Mouse (Mus musculus) intestine, embryonic 14.5 days (tissue): ENCODE data around the gene Ccn6. TPM values are rescaled to one million over a fixed set of nuclear protein-coding genes. Genes with fewer than 3 reads are reported as not detected.

Source experiments
- ATAC-seq: fragments of 200-750 bp; cut with Nextera tagmentation; replicated peaks from 2 replicates; pipeline ENCODE4 v1.8.0; 2017; ENCODE audit warnings: low read depth, moderate number of reproducible peaks, moderate TSS enrichment, moderate library complexity; ENCODE audit not compliant: low FRiP score, low TSS enrichment
- DNase-seq: peaks from one replicate; pipeline ENCODE4 v3.0.0-alpha.2; 2018; ENCODE audit warnings: low spot score
- H3K27ac ChIP-seq: fragments of 300-500 bp; sonication (generic); 2 replicates; pipeline ENCODE4 v1.5.1; 2014; ENCODE audit warnings: low read depth, mild to moderate bottlenecking, control low read depth
- H3K27me3 ChIP-seq: fragments of 300-500 bp; sonication (generic); replicated peaks from 2 replicates; pipeline ENCODE4 v1.6.1; 2014; ENCODE audit warnings: low read length, control low read depth; ENCODE audit not compliant: control insufficient read depth, insufficient read depth
- H3K36me3 ChIP-seq: fragments of 300-500 bp; sonication (generic); 2 replicates; pipeline ENCODE4 v1.6.1; 2014; ENCODE audit warnings: low read length, control low read depth; ENCODE audit not compliant: control insufficient read depth, insufficient read depth
- H3K4me1 ChIP-seq: fragments of 300-500 bp; sonication (generic); replicated peaks from 2 replicates; pipeline ENCODE4 v1.6.1; 2014; ENCODE audit warnings: low read length, control low read depth, mixed read lengths; ENCODE audit not compliant: control insufficient read depth, insufficient read depth
- H3K4me2 ChIP-seq: fragments of 300-500 bp; sonication (generic); 2 replicates; pipeline ENCODE4 v1.6.1; 2014; ENCODE audit warnings: low read length
- H3K4me3 ChIP-seq: fragments of 300-500 bp; sonication (generic); 2 replicates; pipeline ENCODE4 v1.5.1; 2014; ENCODE audit warnings: low read depth, low read length, control low read depth, mixed read lengths
- H3K9ac ChIP-seq: fragments of 300-500 bp; sonication (generic); 2 replicates; pipeline ENCODE4 v1.6.1; 2014; ENCODE audit warnings: mild to moderate bottlenecking, low read length
- H3K9me3 ChIP-seq: fragments of 300-500 bp; sonication (generic); 2 replicates; pipeline ENCODE4 v1.6.1; 2016; ENCODE audit warnings: low read length, control low read depth; ENCODE audit not compliant: control insufficient read depth
- WGBS: fragments of 180-500 bp; shearing (Covaris S2); extraction: QIAGEN DNeasy Blood & Tissue Kit; methylation state at CpG from one replicate; pipeline ENCODE4 v1.1.7; 2014; 5-methylcytosine and 5-hydroxymethylcytosine counted together
- polyA plus RNA-seq: library from polyadenylated mRNA; unstranded; fragments of >200 nt; fragmentation: Nextera tagmentation; extraction: Ambion mirVana; gene quantifications from 2 replicates; pipeline ENCODE4 v1.2.1, GENCODE M21; 2014

Gene Ccn6
- polyA plus RNA-seq, 1 experiment from 2014 or later: 0.32 TPM

GRCm38 (mm10) chr10:39156719-39157118, 6.9 kb downstream of the Ccn6 start:
- Histone ChIP-seq H3K4me2 (no peak overlapping the region), H3K9ac (no peak overlapping the region), H3K36me3 (no peaks in the 10 kb centered on the region), H3K4me1 (no peaks in the 10 kb centered on the region), H3K4me3 (no peak overlapping the region), H3K27ac (no peak overlapping the region), H3K27me3 (no peaks in the 10 kb centered on the region), H3K9me3 (no peaks in the 10 kb centered on the region)
- WGBS: 82% methylated on average over 5 of the region's 5 CpGs
- ATAC-seq (no peak), DNase-seq (no peak)

- 89% methylated on average over 12 of the region's 12 CpGs for WGBS
- no peak for ATAC-seq
These were observed 21.4 kb downstream of the Ccn6 start for GRCm38 (mm10) chr10:39142216-39142615.

GRCm38 (mm10) chr10:39141401-39141800, 22.2 kb downstream of the Ccn6 start:
- Histone ChIP-seq H3K36me3 (peaks cover 74% of the 10 kb centered on the region), H3K27me3 (no peaks in the 10 kb centered on the region), H3K27ac (no peak overlapping the region), H3K4me2 (no peak overlapping the region), H3K4me1 (no peaks in the 10 kb centered on the region), H3K4me3 (no peak overlapping the region), H3K9me3 (no peaks in the 10 kb centered on the region), H3K9ac (no peak overlapping the region)
- ATAC-seq: no peak
- WGBS: 94% methylated on average over 2 of the region's 2 CpGs
- no peak for DNase-seq

More at GRCm38 (mm10) chr10:39142216-39142615, 21.4 kb downstream of the Ccn6 start:
- Histone ChIP-seq H3K4me1 (no peaks in the 10 kb centered on the region), H3K4me2 (no peak overlapping the region), H3K36me3 (peaks cover 80% of the 10 kb centered on the region), H3K27ac (no peak overlapping the region), H3K4me3 (no peak overlapping the region), H3K9me3 (no peaks in the 10 kb centered on the region), H3K9ac (no peak overlapping the region), H3K27me3 (no peaks in the 10 kb centered on the region)
- no peak for DNase-seq

- H3K9me3 ChIP-seq: no peaks in the 10 kb centered on the region
- ATAC-seq (no peak), DNase-seq (no peak)
- H3K27me3 ChIP-seq: no peaks in the 10 kb centered on the region
- H3K4me3 ChIP-seq: no peak overlapping the region
- H3K27ac ChIP-seq: no peak overlapping the region
- H3K36me3 ChIP-seq: peaks cover 68% of the 10 kb centered on the region
- H3K9ac ChIP-seq: no peak overlapping the region
- WGBS: 71% methylated on average over 14 of the region's 14 CpGs
- no peak overlapping the region for H3K4me2 ChIP-seq
- H3K4me1 ChIP-seq: no peaks in the 10 kb centered on the region
These were observed 22.8 kb downstream of the Ccn6 start for GRCm38 (mm10) chr10:39140843-39141242.

- H3K4me1 ChIP-seq: peaks cover 6% of the 10 kb centered on the region
- no peak overlapping the region for H3K9ac ChIP-seq
- no peak overlapping the region for H3K4me3 ChIP-seq
- no peak for ATAC-seq
- no peaks in the 10 kb centered on the region for H3K27me3 ChIP-seq
- 86% methylated on average over 6 of the region's 6 CpGs for WGBS
- peaks cover 50% of the 10 kb centered on the region for H3K36me3 ChIP-seq
- no peak overlapping the region for H3K4me2 ChIP-seq
- no peak overlapping the region for H3K27ac ChIP-seq
- H3K9me3 ChIP-seq: no peaks in the 10 kb centered on the region
- DNase-seq: no peak
These were observed 24.8 kb downstream of the Ccn6 start for GRCm38 (mm10) chr10:39138761-39139160.

- Histone ChIP-seq H3K9me3 (no peaks in the 10 kb centered on the region), H3K9ac (no peak overlapping the region), H3K36me3 (peaks cover 40% of the 10 kb centered on the region), H3K4me3 (no peak overlapping the region), H3K4me1 (peaks cover 9% of the 10 kb centered on the region), H3K4me2 (no peak overlapping the region), H3K27me3 (no peaks in the 10 kb centered on the region), H3K27ac (no peak overlapping the region)
- ATAC-seq (no peak), DNase-seq (no peak)
- WGBS: 88% methylated on average over 3 of the region's 3 CpGs
These were observed 25.8 kb downstream of the Ccn6 start for GRCm38 (mm10) chr10:39137766-39138165.

GRCm38 (mm10) chr10:39133462-39134310, 29.9 kb downstream of the Ccn6 start, which contains the start of the genes Fam229b and Tube1:
Gene Fam229b (minus strand): TSS chr10:39133914.
Gene Tube1 (plus strand): TSS chr10:39133976.
- peak; percentile 92 for ATAC-seq
- 4% methylated on average over 47 of the region's 47 CpGs for WGBS
- H3K27ac ChIP-seq: 0 out of 2 replicates have a peak within 1 kb of the TSS, but pooled peaks have one; percentile 51

GRCm38 (mm10) chr10:39121412-39121811, 42.2 kb downstream of the Ccn6 start:
- Histone ChIP-seq H3K4me2 (no peak overlapping the region), H3K27me3 (no peaks in the 10 kb centered on the region), H3K9me3 (no peaks in the 10 kb centered on the region), H3K4me3 (no peak overlapping the region), H3K4me1 (no peaks in the 10 kb centered on the region), H3K9ac (no peak overlapping the region), H3K36me3 (no peaks in the 10 kb centered on the region), H3K27ac (no peak overlapping the region)
- DNase-seq (no peak), ATAC-seq (no peak)
- 36% methylated on average over 4 of the region's 4 CpGs for WGBS

More at GRCm38 (mm10) chr10:39133462-39134310, 29.9 kb downstream of the Ccn6 start, which contains the start of the genes Fam229b and Tube1:
- Histone ChIP-seq H3K9me3 (no peaks in the 10 kb centered on the region), H3K27me3 (no peaks in the 10 kb centered on the region), H3K9ac (peak within 1 kb of the TSS; percentile 57), H3K4me1 (peaks cover 9% of the 10 kb centered on the region), H3K4me2 (peak within 1 kb of the TSS; percentile 61), H3K36me3 (peaks cover 16% of the 10 kb centered on the region), H3K4me3 (peak within 1 kb of the TSS; percentile 62)
- DNase-seq: peak; percentile 91
